Mouse (Mus musculus): ENCODE data around the gene Atpaf2. TPM values are rescaled to one million over a fixed set of nuclear protein-coding genes. Genes with fewer than 3 reads are reported as not detected.

The Atpaf2 gene
- polyA plus RNA-seq, 1 experiment from 2014 or later: 54.9 TPM

GRCm38 (mm10) chr11:60391346-60391745, 26.9 kb downstream of the Atpaf2 start:
- ATAC-seq (ENCODE audit: insufficient number of reproducible peaks, insufficient read depth, low FRiP score, low TSS enrichment, low read depth): no peak
- Histone ChIP-seq H3K4me3 (no peak overlapping the region), H3K27ac (no peak overlapping the region), H3K4me2 (no peak overlapping the region), H3K36me3 (no peaks in the 10 kb centered on the region; the same call in 1 of the 2 replicates), H3K4me1 (peaks cover 3% of the 10 kb centered on the region; the same call in 1 of the 2 replicates), H3K9me3 (no peaks in the 10 kb centered on the region), H3K9ac (no peak overlapping the region), H3K27me3 (no peaks in the 10 kb centered on the region)
- 78% methylated on average over 6 of the region's 6 CpGs for WGBS

GRCm38 (mm10) chr11:60387944-60388343, 30.3 kb downstream of the Atpaf2 start:
- peaks cover 17% of the 10 kb centered on the region for H3K4me1 ChIP-seq
- no peak overlapping the region for H3K4me3 ChIP-seq
- peaks cover 4% of the 10 kb centered on the region; the same call in 1 of the 2 replicates for H3K27me3 ChIP-seq
- 93% methylated on average over 2 of the region's 2 CpGs for WGBS
- no peak for ATAC-seq (ENCODE audit: insufficient number of reproducible peaks, insufficient read depth, low FRiP score, low TSS enrichment, low read depth)
- no peaks in the 10 kb centered on the region for H3K36me3 ChIP-seq
- H3K27ac ChIP-seq: no peak overlapping the region
- H3K9me3 ChIP-seq: no peaks in the 10 kb centered on the region
- H3K4me2 ChIP-seq: no peak overlapping the region
- no peak overlapping the region for H3K9ac ChIP-seq

DNA sequence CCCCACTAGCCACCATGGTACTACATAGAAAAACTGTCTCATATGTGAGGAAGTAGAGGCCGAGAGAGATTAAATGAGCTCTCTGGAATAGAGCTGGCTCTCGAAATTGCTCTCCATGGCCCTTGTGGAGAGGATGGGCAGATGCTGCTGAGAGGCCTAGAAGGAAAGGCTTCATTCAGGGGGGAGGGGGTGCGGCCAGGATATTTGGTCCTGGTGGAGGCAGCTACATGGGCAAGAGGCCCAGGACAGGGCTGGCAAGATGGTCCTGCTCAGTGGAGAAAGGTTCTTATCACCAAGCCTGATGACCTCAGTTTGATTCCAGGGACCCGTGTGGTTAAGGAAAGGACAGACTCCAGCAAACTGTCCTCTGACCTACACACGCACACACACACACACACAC, 32.3 kb downstream of the Atpaf2 start:
- ATAC-seq (ENCODE audit: insufficient number of reproducible peaks, insufficient read depth, low FRiP score, low TSS enrichment, low read depth): no peak
- Histone ChIP-seq H3K9me3 (no peaks in the 10 kb centered on the region), H3K9ac (no peak overlapping the region), H3K27me3 (peaks cover 4% of the 10 kb centered on the region; the same call in 1 of the 2 replicates), H3K27ac (no peak overlapping the region), H3K4me1 (peaks cover 17% of the 10 kb centered on the region), H3K4me2 (no peak overlapping the region), H3K4me3 (no peak overlapping the region), H3K36me3 (no peaks in the 10 kb centered on the region)
- WGBS: 78% methylated on average over 5 of the region's 5 CpGs

- peak overlapping the region; percentile 49; the same call in 1 of the 2 replicates for H3K9ac ChIP-seq
- no peak overlapping the region for H3K27ac ChIP-seq
- peaks cover 4% of the 10 kb centered on the region; the same call in 1 of the 2 replicates for H3K27me3 ChIP-seq
- H3K36me3 ChIP-seq: no peaks in the 10 kb centered on the region
- H3K9me3 ChIP-seq: no peaks in the 10 kb centered on the region
- WGBS: 7% methylated on average over 16 of the region's 16 CpGs
- peak overlapping the region; percentile 9; the same call in 1 of the 2 replicates for H3K4me3 ChIP-seq
- no peak for ATAC-seq (ENCODE audit: insufficient number of reproducible peaks, insufficient read depth, low FRiP score, low TSS enrichment, low read depth)
- H3K4me2 ChIP-seq: peak overlapping the region; percentile 48
- peaks cover 17% of the 10 kb centered on the region for H3K4me1 ChIP-seq
These were observed 33.4 kb downstream of the Atpaf2 start for GRCm38 (mm10) chr11:60384762-60385421.

DNA sequence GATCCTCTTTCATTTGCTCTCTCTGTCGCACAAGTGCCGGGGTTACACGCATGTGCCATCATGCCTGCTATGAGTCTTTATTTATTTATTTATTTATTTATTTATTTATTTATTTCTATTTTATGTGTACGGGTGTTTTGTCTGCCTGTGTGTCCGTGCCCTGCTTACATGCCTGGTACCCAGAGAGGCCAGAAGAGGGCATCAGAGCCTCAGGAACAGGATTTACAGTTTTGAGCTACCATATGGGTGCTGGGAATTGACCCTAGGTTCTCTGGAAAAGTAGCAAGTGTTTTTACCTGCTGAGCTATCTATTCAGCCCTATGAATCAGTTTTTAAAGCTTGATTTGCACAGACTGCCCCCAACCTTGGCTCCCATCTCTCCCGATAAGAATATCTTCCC, 34.7 kb downstream of the Atpaf2 start:
- peaks cover 14% of the 10 kb centered on the region for H3K4me1 ChIP-seq
- H3K4me2 ChIP-seq: no peak overlapping the region
- H3K27ac ChIP-seq: no peak overlapping the region
- no peaks in the 10 kb centered on the region for H3K36me3 ChIP-seq
- no peak overlapping the region for H3K4me3 ChIP-seq
- H3K9ac ChIP-seq: no peak overlapping the region
- no peak for ATAC-seq (ENCODE audit: insufficient number of reproducible peaks, insufficient read depth, low FRiP score, low TSS enrichment, low read depth)
- H3K27me3 ChIP-seq: peaks cover 4% of the 10 kb centered on the region; the same call in 1 of the 2 replicates
- no peaks in the 10 kb centered on the region for H3K9me3 ChIP-seq
- 90% methylated on average over 6 of the region's 6 CpGs for WGBS

DNA sequence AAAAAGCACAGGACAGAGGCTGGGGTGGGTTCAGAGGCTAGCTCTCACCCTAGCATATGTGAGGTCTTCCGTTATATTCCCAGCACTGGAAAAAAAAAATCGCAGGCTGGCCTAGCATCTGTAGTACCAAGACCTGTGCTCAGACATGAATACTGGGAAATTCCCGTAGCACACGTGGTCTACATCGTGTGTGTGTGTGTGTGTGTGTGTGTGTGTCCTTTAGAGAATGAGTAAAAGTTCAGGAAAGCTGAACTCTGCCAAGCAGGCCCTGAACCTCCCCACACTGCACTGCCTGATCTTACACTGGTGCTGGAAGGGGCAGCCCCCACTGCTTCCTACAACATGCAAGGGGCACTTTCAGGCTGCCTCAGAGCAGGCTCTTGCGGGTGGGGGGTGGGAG, 43.8 kb downstream of the Atpaf2 start:
- no peak overlapping the region for H3K27ac ChIP-seq
- no peaks in the 10 kb centered on the region for H3K27me3 ChIP-seq
- H3K9ac ChIP-seq: no peak overlapping the region
- no peaks in the 10 kb centered on the region for H3K36me3 ChIP-seq
- ATAC-seq (ENCODE audit: insufficient number of reproducible peaks, insufficient read depth, low FRiP score, low TSS enrichment, low read depth): no peak
- H3K9me3 ChIP-seq: no peaks in the 10 kb centered on the region
- no peaks in the 10 kb centered on the region for H3K4me1 ChIP-seq
- no peak overlapping the region for H3K4me2 ChIP-seq
- H3K4me3 ChIP-seq: no peak overlapping the region
- WGBS: 68% methylated on average over 6 of the region's 6 CpGs

DNA sequence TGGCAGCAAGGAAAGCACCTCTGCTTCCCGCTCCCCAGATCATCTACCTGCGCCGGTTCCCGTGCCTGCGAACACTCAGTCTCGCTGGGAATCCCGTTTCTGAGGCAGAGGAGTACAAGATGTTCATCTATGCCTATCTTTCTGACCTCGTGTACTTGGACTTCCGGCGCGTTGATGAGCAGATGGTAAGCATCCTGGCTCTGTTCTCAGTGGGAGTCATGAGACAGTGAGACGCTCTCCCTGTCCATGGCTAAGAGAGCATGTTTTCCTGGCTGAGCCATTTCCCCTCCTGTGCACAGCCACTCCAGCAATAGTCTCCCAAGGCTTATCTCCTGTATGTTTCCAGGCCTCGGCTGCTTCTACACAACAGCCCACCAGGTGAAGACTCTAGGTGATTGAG, 47.8 kb downstream of the Atpaf2 start:
- H3K9ac ChIP-seq: no peak overlapping the region

GRCm38 (mm10) chr11:60369448-60369847, 48.8 kb downstream of the Atpaf2 start:
- H3K36me3 ChIP-seq: no peaks in the 10 kb centered on the region
- 57% methylated on average over 4 of the region's 4 CpGs for WGBS
- no peak for ATAC-seq (ENCODE audit: insufficient number of reproducible peaks, insufficient read depth, low FRiP score, low TSS enrichment, low read depth)
- H3K27ac ChIP-seq: no peak overlapping the region; the same call in 1 of the 2 replicates
- no peaks in the 10 kb centered on the region for H3K27me3 ChIP-seq
- no peak overlapping the region for H3K4me3 ChIP-seq
- peaks cover 22% of the 10 kb centered on the region for H3K4me1 ChIP-seq
- H3K4me2 ChIP-seq: no peak overlapping the region
- no peaks in the 10 kb centered on the region for H3K9me3 ChIP-seq
- no peak overlapping the region for H3K9ac ChIP-seq

More for the DNA sequence above, 47.8 kb downstream of the Atpaf2 start:
- Histone ChIP-seq H3K36me3 (no peaks in the 10 kb centered on the region), H3K9me3 (no peaks in the 10 kb centered on the region), H3K27me3 (no peaks in the 10 kb centered on the region), H3K4me1 (peaks cover 17% of the 10 kb centered on the region), H3K4me2 (no peak overlapping the region), H3K27ac (no peak overlapping the region), H3K4me3 (no peak overlapping the region)
- WGBS: 86% methylated on average over 13 of the region's 13 CpGs
- ATAC-seq (ENCODE audit: insufficient number of reproducible peaks, insufficient read depth, low FRiP score, low TSS enrichment, low read depth): no peak

DNA sequence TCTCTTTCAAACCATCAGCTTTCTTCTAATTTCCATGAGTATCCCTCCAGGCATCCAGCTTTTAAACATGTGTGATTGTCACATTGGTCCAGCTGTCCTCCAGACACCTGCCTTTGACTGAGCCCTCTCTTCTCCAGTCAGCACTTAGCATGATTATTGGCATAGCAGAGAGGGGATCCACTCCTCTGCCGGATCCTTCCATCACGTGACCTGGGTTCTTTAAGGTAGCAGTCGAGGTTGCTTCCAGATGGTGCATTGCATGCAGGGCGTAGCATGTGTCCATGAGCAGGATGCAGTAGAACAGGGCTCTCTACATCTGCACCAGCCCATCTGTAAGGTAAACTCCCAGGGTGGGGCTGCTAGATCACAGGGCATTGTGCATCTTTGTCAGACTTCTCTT, 49.3 kb downstream of the Atpaf2 start:
- H3K27me3 ChIP-seq: no peaks in the 10 kb centered on the region
- no peak overlapping the region for H3K4me2 ChIP-seq
- no peak overlapping the region for H3K4me3 ChIP-seq
- H3K27ac ChIP-seq: 0 out of 2 replicates have a peak overlapping the region, but pooled peaks have one; percentile 23
- H3K9ac ChIP-seq: no peak overlapping the region
- H3K4me1 ChIP-seq: peaks cover 22% of the 10 kb centered on the region
- H3K36me3 ChIP-seq: no peaks in the 10 kb centered on the region
- no peak for ATAC-seq (ENCODE audit: insufficient number of reproducible peaks, insufficient read depth, low FRiP score, low TSS enrichment, low read depth)
- 53% methylated on average over 4 of the region's 4 CpGs for WGBS
- H3K9me3 ChIP-seq: no peaks in the 10 kb centered on the region

DNA sequence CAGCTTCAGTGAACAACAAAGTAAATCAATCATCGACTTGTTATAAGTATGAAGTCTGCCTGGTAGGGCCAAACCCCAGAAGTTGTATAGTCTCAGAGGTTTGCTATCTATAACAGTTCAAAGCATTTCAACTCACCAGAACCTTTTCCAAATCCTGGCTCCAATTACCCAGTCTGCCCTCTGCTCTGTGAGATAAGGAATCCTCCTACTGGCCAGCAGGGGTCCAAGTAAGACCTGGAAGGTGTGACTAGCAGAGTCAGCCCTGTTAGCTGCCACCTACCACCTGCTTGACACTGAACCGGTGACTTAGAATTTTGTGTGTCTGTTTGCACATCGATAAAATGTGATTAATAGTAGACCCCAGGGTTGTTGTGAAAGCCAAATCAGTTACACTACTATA, 51.0 kb downstream of the Atpaf2 start:
- H3K36me3 ChIP-seq: no peaks in the 10 kb centered on the region
- H3K4me2 ChIP-seq: no peak overlapping the region
- H3K4me1 ChIP-seq: peaks cover 22% of the 10 kb centered on the region
- ATAC-seq (ENCODE audit: insufficient number of reproducible peaks, insufficient read depth, low FRiP score, low TSS enrichment, low read depth): no peak
- 75% methylated on average over 3 of the region's 3 CpGs for WGBS
- no peaks in the 10 kb centered on the region for H3K27me3 ChIP-seq
- H3K4me3 ChIP-seq: no peak overlapping the region
- peak overlapping the region; percentile 87; the same call in 1 of the 2 replicates for H3K27ac ChIP-seq
- H3K9me3 ChIP-seq: no peaks in the 10 kb centered on the region
- H3K9ac ChIP-seq: no peak overlapping the region

DNA sequence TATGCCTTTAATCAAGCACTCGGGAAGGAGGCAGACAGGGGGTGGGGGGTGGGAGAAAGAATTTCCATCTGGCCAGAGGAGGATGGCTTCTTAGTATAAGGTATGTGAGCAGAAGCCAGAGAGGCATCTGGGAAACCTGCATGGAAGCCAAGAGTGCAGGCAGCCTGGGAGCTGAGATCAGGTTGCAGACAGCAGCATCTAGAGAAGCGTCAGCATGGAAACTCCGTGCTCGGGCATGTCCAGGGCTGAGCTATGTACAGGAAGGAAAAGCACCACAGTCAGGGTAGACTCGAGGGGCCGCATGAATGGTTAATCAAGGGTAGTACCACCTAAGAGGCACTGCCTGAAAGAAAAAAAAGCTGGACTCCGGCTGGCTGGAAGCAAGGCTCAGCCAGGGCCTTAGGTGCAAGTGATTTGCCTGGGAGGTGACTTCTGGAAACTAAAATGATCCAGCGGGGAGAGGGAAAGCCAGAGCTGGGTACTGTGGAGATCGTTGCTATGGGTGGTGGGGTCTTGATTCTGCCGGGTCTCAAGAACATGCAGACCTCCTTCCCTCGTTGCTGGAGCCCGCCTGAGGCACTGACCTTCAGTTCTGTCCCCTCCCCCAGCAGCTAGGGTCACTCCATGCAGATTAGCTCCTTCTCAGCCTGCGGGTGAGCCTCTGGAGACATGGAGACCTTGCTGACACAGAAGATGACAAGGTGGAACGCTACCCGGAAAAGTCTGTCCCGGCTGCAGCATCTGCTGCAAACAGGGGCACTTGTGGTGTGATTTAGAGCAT, 51.8 kb downstream of the Atpaf2 start:
- H3K27me3 ChIP-seq: no peaks in the 10 kb centered on the region
- 0 out of 2 replicates have a peak overlapping the region, but pooled peaks have one; percentile 2 for H3K4me3 ChIP-seq
- H3K36me3 ChIP-seq: no peaks in the 10 kb centered on the region
- H3K4me1 ChIP-seq: peaks cover 22% of the 10 kb centered on the region
- H3K27ac ChIP-seq: peak overlapping the region; percentile 87
- ATAC-seq (ENCODE audit: insufficient number of reproducible peaks, insufficient read depth, low FRiP score, low TSS enrichment, low read depth): peak; percentile 84
- H3K9ac ChIP-seq: peak overlapping the region; percentile 32
- H3K4me2 ChIP-seq: peak overlapping the region; percentile 44
- no peaks in the 10 kb centered on the region for H3K9me3 ChIP-seq
- WGBS: 11% methylated on average over 16 of the region's 16 CpGs
